Mouse (Mus musculus) lung, postnatal 0 days (tissue): ENCODE measurements around the gene Dcakd.

Source experiments
- CTCF ChIP-seq: IDR thresholded peaks from 2 replicates; pipeline ENCODE4 v1.5.1; 2016; ENCODE audit warnings: antibody characterized with exemption, mild to moderate bottlenecking
- EP300 ChIP-seq: IDR thresholded peaks from 2 replicates; pipeline ENCODE4 v1.6.1; 2016; ENCODE audit warnings: antibody characterized with exemption, mild to moderate bottlenecking, control low read depth

- TF ChIP-seq CTCF (no peak), EP300 (no peak)
Measured at GRCm38 (mm10) chr11:103016930-103017329, 11.2 kb downstream of the Dcakd start.
